Mouse (Mus musculus): Measurements from ENCODE around the gene Tenm2. TPM values are rescaled to one million over a fixed set of nuclear protein-coding genes. Genes with fewer than 3 reads are reported as not detected.

The Tenm2 gene
- polyA plus RNA-seq, 1 experiment from 2014 or later: 18.3 TPM

GRCm38 (mm10) chr11:36002900-36003299 is 1232.9 kb downstream of the Tenm2 start:
- H3K4me3 ChIP-seq: no peak overlapping the region
- H3K9me3 ChIP-seq: no peaks in the 10 kb centered on the region
- no peak overlapping the region for H3K27ac ChIP-seq (replicated peaks)
- ATAC-seq (ENCODE audit: low FRiP score, low read depth): no peak
- peaks cover 4% of the 10 kb centered on the region; the same call in 1 of the 2 replicates for H3K36me3 ChIP-seq
- WGBS: 50% methylated on average over 4 of the region's 4 CpGs
- no peak overlapping the region for H3K4me2 ChIP-seq (replicated peaks)
- peaks cover 30% of the 10 kb centered on the region for H3K4me1 ChIP-seq
- peaks cover 30% of the 10 kb centered on the region for H3K27me3 ChIP-seq
- no peak overlapping the region for H3K9ac ChIP-seq (replicated peaks)

GRCm38 (mm10) chr11:36001282-36001970 is 1234.3 kb downstream of the Tenm2 start:
- Histone ChIP-seq H3K4me1 (peaks cover 30% of the 10 kb centered on the region), H3K36me3 (no peaks in the 10 kb centered on the region), H3K4me3 (peak overlapping the region; percentile 26), H3K9ac (replicated peaks) (peak overlapping the region; percentile 44; the same call in 1 of the 2 replicates), H3K9me3 (no peaks in the 10 kb centered on the region), H3K27ac (replicated peaks) (no peak overlapping the region; the same call in 1 of the 2 replicates), H3K27me3 (peaks cover 30% of the 10 kb centered on the region), H3K4me2 (replicated peaks) (peak overlapping the region; percentile 47)
- whole genome bisulfite sequencing: 7% methylated on average over 28 of the region's 28 CpGs
- peak; percentile 83 for ATAC-seq (ENCODE audit: low FRiP score, low read depth)

- ATAC-seq (ENCODE audit: low FRiP score, low read depth): peak; percentile 21
- Histone ChIP-seq H3K9me3 (no peaks in the 10 kb centered on the region), H3K4me3 (peak overlapping the region; percentile 26), H3K4me2 (replicated peaks) (peak overlapping the region; percentile 47), H3K27me3 (peaks cover 30% of the 10 kb centered on the region), H3K27ac (replicated peaks) (no peak overlapping the region), H3K9ac (replicated peaks) (no peak overlapping the region), H3K36me3 (no peaks in the 10 kb centered on the region), H3K4me1 (peaks cover 30% of the 10 kb centered on the region)
- WGBS: 4% methylated on average over 10 of the region's 10 CpGs
These were observed 1235.0 kb downstream of the Tenm2 start for GRCm38 (mm10) chr11:36000585-36001281.

GRCm38 (mm10) chr11:36000038-36000437 is 1235.7 kb downstream of the Tenm2 start:
- Histone ChIP-seq H3K4me2 (replicated peaks) (no peak overlapping the region), H3K9ac (replicated peaks) (0 out of 2 replicates have a peak overlapping the region, but pooled peaks have one; percentile 24)

GRCm38 (mm10) chr11:35998048-35998447 is 1237.7 kb downstream of the Tenm2 start:
- WGBS: 80% methylated on average over 12 of the region's 12 CpGs
- ATAC-seq (ENCODE audit: low FRiP score, low read depth): no peak
- H3K36me3 ChIP-seq: no peaks in the 10 kb centered on the region

More at GRCm38 (mm10) chr11:36000038-36000437, 1235.7 kb downstream of the Tenm2 start:
- no peak for ATAC-seq (ENCODE audit: low FRiP score, low read depth)
- Histone ChIP-seq H3K9me3 (no peaks in the 10 kb centered on the region), H3K27ac (replicated peaks) (no peak overlapping the region), H3K4me1 (peaks cover 30% of the 10 kb centered on the region), H3K27me3 (peaks cover 30% of the 10 kb centered on the region), H3K36me3 (no peaks in the 10 kb centered on the region), H3K4me3 (no peak overlapping the region)
- WGBS: 6% methylated on average over 4 of the region's 4 CpGs

GRCm38 (mm10) chr11:35995310-35995709 is 1240.5 kb downstream of the Tenm2 start:
- Histone ChIP-seq H3K9ac (replicated peaks) (no peak overlapping the region), H3K4me1 (peaks cover 10% of the 10 kb centered on the region), H3K27ac (replicated peaks) (no peak overlapping the region), H3K4me3 (no peak overlapping the region), H3K9me3 (no peaks in the 10 kb centered on the region), H3K27me3 (peaks cover 7% of the 10 kb centered on the region), H3K4me2 (replicated peaks) (no peak overlapping the region), H3K36me3 (no peaks in the 10 kb centered on the region)
- no peak for ATAC-seq (ENCODE audit: low FRiP score, low read depth)

More at GRCm38 (mm10) chr11:35998048-35998447, 1237.7 kb downstream of the Tenm2 start:
- no peak overlapping the region for H3K4me3 ChIP-seq
- no peak overlapping the region for H3K4me2 ChIP-seq (replicated peaks)
- no peak overlapping the region for H3K9ac ChIP-seq (replicated peaks)
- H3K27me3 ChIP-seq: peaks cover 18% of the 10 kb centered on the region
- no peaks in the 10 kb centered on the region for H3K9me3 ChIP-seq
- peaks cover 30% of the 10 kb centered on the region for H3K4me1 ChIP-seq
- no peak overlapping the region for H3K27ac ChIP-seq (replicated peaks)

GRCm38 (mm10) chr11:35991846-35992245 is 1243.9 kb downstream of the Tenm2 start:
- H3K27ac ChIP-seq (replicated peaks): no peak overlapping the region
- H3K4me2 ChIP-seq (replicated peaks): no peak overlapping the region
- no peaks in the 10 kb centered on the region for H3K9me3 ChIP-seq
- no peaks in the 10 kb centered on the region for H3K4me1 ChIP-seq
- H3K9ac ChIP-seq (replicated peaks): no peak overlapping the region
- WGBS: 92% methylated on average over 2 of the region's 2 CpGs
- H3K27me3 ChIP-seq: peaks cover 3% of the 10 kb centered on the region; the same call in 1 of the 2 replicates
- no peak for ATAC-seq (ENCODE audit: low FRiP score, low read depth)
- H3K4me3 ChIP-seq: no peak overlapping the region
- no peaks in the 10 kb centered on the region for H3K36me3 ChIP-seq

GRCm38 (mm10) chr11:35989967-35990366 is 1245.8 kb downstream of the Tenm2 start:
- Histone ChIP-seq H3K4me3 (no peak overlapping the region), H3K9me3 (no peaks in the 10 kb centered on the region), H3K4me1 (peaks cover 12% of the 10 kb centered on the region), H3K4me2 (replicated peaks) (no peak overlapping the region), H3K27me3 (peaks cover 13% of the 10 kb centered on the region), H3K9ac (replicated peaks) (no peak overlapping the region), H3K27ac (replicated peaks) (no peak overlapping the region), H3K36me3 (no peaks in the 10 kb centered on the region)
- 56% methylated on average over 4 of the region's 4 CpGs for WGBS
- no peak for ATAC-seq (ENCODE audit: low FRiP score, low read depth)

- H3K9ac ChIP-seq (replicated peaks): peak overlapping the region; percentile 25
- WGBS: under 1% methylated on average over 19 of the region's 19 CpGs
- ATAC-seq (ENCODE audit: low FRiP score, low read depth): peak; percentile 77
- peak overlapping the region; percentile 55 for H3K4me2 ChIP-seq (replicated peaks)
- peaks cover 33% of the 10 kb centered on the region for H3K27me3 ChIP-seq
- peak overlapping the region; percentile 27 for H3K4me3 ChIP-seq
- 0 out of 2 replicates have a peak overlapping the region, but pooled peaks have one; percentile 25 for H3K27ac ChIP-seq (replicated peaks)
- H3K36me3 ChIP-seq: no peaks in the 10 kb centered on the region
- H3K9me3 ChIP-seq: no peaks in the 10 kb centered on the region
- peaks cover 12% of the 10 kb centered on the region for H3K4me1 ChIP-seq
These were observed 1249.8 kb downstream of the Tenm2 start for GRCm38 (mm10) chr11:35985841-35986393.

GRCm38 (mm10) chr11:35982734-35983133 is 1253.0 kb downstream of the Tenm2 start:
- no peak for ATAC-seq (ENCODE audit: low FRiP score, low read depth)
- 95% methylated on average over 3 of the region's 3 CpGs for WGBS
- no peak overlapping the region for H3K9ac ChIP-seq (replicated peaks)
- H3K4me2 ChIP-seq (replicated peaks): no peak overlapping the region
- H3K36me3 ChIP-seq: no peaks in the 10 kb centered on the region
- no peak overlapping the region for H3K27ac ChIP-seq (replicated peaks)
- H3K27me3 ChIP-seq: peaks cover 49% of the 10 kb centered on the region
- peaks cover 29% of the 10 kb centered on the region for H3K4me1 ChIP-seq
- H3K4me3 ChIP-seq: no peak overlapping the region
- no peaks in the 10 kb centered on the region for H3K9me3 ChIP-seq

- WGBS: under 1% methylated on average over 46 of the region's 47 CpGs
- 0 out of 2 replicates have a peak within 1 kb of the TSS, but pooled peaks have one; percentile 10 for H3K27ac ChIP-seq (replicated peaks)
These were observed 1255.3 kb downstream of the Tenm2 start, which contains the start of gene Wwc1 for GRCm38 (mm10) chr11:35980411-35980917. Gene Wwc1 (minus strand): TSS chr11:35980527.

More at GRCm38 (mm10) chr11:35980411-35980917, 1255.3 kb downstream of the Tenm2 start, which contains the start of gene Wwc1:
- Histone ChIP-seq H3K36me3 (no peaks in the 10 kb centered on the region), H3K9me3 (no peaks in the 10 kb centered on the region), H3K4me2 (replicated peaks) (peak within 1 kb of the TSS; percentile 90), H3K9ac (replicated peaks) (peak within 1 kb of the TSS; percentile 90), H3K4me3 (peak within 1 kb of the TSS; percentile 85), H3K27me3 (peaks cover 48% of the 10 kb centered on the region), H3K4me1 (peaks cover 40% of the 10 kb centered on the region)
- ATAC-seq (ENCODE audit: low FRiP score, low read depth): peak; percentile 80
